Mouse (Mus musculus) right cerebral cortex, postnatal 14 days (tissue): Measurements from ENCODE around the gene Trit1.

Source experiments
- DNase-seq: peaks from one replicate; pipeline ENCODE4 v3.0.0; 2022

Gene Trit1

GRCm38 (mm10) chr4:123016451-123016957 is at the start of gene Trit1:
TSS of gene Trit1 (plus strand) at chr4:123016597.
- peak; percentile 96 for DNase-seq

- no peak for DNase-seq
Measured at GRCm38 (mm10) chr4:122968106-122968505, 48.3 kb upstream of the Trit1 start.

- DNase-seq = no peak
Measured at GRCm38 (mm10) chr4:122971191-122971590, 45.2 kb upstream of the Trit1 start.

- no peak for DNase-seq
Measured at GRCm38 (mm10) chr4:122971646-122972045, 44.8 kb upstream of the Trit1 start.

- DNase-seq = no peak
Measured at GRCm38 (mm10) chr4:122972056-122972455, 44.3 kb upstream of the Trit1 start.

DNA sequence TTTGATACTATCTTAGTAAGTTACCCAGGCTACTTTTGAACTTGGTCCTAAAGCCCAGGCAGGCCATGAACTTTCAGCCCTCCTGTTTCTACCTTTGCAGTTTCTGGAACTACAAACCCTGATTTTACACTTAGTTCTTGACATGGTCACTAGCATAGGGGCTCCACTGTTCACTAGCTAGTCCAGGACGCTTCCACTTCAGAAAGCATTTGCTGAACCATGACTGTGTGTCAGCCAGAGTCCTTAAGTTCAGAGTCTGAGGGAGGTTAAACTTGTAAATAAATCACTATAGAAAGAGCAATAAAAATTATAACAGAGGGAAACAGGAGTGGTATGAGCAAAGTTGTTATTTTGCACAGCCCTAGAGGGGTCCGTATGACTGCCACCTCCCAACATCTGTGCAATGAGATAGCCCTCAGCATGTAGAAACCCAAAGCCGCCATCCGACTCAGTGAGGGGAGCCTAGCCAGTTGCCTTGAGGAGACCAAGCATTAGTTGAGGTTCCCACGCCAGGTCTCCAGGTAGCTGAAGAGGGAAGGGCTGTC is 41.3 kb upstream of the Trit1 start:
- DNase-seq = no peak

GRCm38 (mm10) chr4:122976885-122977284 is 39.5 kb upstream of the Trit1 start:
- DNase-seq = no peak

GRCm38 (mm10) chr4:122978850-122979249 is 37.5 kb upstream of the Trit1 start:
- no peak for DNase-seq

GRCm38 (mm10) chr4:122979826-122980225 is 36.6 kb upstream of the Trit1 start:
- DNase-seq = no peak

DNA sequence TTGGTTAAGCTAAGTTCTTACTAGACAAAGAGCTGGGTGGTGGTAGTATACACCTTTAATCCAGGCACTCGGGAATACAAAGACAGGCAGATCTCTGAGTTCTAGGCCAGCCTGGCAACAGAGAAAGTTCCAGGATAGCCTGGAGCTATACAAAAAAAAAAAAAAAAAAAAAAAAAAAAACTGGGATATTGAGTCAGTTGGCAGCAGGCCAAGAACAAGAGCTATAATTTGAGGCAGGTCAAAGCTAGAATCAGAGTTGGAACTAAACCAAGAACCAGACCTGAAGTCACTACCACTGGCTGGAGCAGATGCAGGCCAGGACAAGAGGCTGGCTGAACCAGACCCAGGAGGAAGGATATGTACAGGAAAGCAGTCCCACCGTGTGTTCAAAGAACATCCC is 35.7 kb upstream of the Trit1 start:
- no peak for DNase-seq

- no peak for DNase-seq
Measured at GRCm38 (mm10) chr4:122981238-122981637, 35.2 kb upstream of the Trit1 start.

- no peak for DNase-seq
Measured at GRCm38 (mm10) chr4:122981930-122982329, 34.5 kb upstream of the Trit1 start.

DNA sequence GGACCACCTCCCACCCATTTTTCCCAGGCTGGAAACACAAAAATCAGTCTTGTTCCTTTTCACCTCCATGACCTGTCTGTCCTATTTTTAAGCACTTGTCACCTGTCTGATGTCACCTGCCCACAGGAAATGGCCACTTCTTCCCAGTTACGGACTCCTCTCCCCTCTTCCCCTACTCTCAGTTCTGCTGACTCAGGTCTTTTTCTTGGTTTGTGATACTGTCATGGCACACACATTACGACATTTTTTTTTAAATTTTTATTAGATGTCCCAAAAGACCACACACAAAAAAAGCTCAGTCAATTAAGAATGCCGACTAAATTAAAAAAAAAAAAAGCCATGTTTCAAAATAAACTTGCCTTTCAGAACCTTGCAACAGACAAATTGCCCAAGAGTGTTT is 33.9 kb upstream of the Trit1 start:
- no peak for DNase-seq

GRCm38 (mm10) chr4:122983486-122984261 is 32.7 kb upstream of the Trit1 start:
- no peak for DNase-seq

GRCm38 (mm10) chr4:122985110-122985509 is 31.3 kb upstream of the Trit1 start:
- DNase-seq = peak; percentile 54

DNA sequence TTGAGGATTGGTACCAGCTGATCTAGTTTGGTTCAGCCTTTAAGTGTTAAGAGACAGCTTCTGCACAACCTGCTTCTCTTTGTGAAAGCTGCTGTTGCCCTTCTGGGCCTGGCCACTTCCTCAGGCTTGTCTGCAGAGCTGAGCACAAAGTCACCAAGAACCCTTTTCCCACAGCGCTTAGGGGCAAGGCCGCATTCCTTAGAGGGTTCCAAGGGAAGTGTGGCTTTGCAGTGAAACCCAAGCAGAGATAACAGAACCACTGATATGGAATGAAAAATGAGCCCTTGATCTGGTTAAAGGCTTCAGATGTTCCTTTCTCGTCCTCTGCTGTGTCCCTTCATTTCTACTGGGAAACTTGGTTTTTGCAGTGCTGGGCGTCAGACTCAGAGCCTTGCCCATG is 29.0 kb upstream of the Trit1 start:
- no peak for DNase-seq

- peak; percentile 24 for DNase-seq
Measured at GRCm38 (mm10) chr4:122988004-122988403, 28.4 kb upstream of the Trit1 start.

DNA sequence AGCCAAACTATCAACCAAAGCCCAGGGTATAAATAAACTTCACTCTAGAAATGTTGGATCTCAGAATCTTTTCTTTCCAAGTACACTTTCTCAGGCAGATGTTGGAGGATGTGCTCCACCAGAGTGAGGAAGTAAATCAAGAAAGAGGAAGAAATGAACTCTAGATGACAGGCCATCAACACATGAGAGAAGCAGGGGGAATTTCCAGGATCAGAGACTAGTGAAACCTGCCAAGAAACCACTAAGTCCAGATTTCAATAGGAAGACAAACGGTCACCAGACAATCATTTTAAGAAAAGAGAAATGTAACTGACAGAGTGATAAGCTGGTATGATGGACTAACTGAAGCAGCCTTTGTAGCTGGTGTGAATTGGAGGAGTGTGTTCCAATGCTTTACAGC is 25.2 kb upstream of the Trit1 start:
- DNase-seq = no peak

DNA sequence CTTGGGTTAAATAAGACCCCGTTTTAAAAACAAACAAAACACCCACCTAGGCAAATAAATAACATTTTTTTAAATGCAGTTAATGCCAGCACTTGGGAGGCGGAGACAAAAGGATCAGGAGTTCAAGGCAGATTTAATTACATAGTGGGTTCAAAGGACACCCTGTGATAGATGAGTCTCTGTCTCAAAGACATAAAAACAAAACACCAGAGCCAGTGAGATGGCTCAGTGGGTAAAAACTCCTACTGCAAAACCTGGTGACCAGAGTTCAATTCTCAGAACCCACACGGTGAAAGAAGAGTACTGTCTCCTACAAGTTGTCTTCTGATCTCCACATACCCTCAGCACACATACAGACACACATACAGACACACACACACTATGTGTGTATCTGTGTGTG is 24.1 kb upstream of the Trit1 start:
- DNase-seq = no peak

DNA sequence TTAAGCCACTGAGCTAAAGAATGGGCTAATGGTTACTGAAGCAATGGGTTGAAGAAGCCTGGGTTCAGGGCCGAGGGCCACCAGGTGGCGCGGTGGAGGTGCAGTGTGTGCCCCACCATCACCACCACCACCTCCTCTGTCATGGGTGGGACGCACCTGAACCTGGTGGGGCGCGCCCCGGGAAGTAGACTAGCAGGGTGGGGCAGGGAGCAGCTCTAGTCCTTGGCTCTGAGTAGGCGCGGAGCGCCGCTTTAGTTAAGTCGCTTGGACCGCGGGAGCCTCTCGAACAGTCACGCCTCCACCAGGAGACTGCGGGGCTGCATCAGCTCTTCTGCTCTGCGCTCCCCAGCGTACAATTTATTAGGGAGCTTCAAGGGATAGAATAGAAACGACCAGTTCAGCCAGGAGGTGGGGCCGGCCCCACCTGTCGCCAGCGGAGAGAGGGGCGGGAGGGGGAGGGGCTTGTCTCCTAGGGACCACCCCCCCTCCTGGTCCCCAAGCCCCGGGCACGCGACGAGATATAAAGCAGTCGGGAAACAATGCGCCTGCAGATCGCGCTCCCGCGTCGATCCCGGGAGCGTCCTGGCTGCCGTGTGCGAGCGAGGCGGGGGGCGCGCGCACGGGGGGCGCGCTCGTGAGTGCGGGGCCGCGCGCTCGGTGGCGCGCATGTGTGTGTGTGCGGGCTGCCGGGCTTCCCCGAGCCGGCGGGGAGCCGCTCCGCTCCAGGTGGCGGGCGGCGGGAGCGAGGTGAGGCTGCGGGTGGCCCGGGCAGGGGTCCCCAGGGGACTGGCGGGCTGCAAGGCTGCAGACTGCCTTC is 20.8 kb upstream of the Trit1 start, which contains the start of gene Mycl:
Gene Mycl, plus strand, starts transcription at position 249 of the 817 bp plus-strand sequence.
- peak; percentile 88 for DNase-seq

DNA sequence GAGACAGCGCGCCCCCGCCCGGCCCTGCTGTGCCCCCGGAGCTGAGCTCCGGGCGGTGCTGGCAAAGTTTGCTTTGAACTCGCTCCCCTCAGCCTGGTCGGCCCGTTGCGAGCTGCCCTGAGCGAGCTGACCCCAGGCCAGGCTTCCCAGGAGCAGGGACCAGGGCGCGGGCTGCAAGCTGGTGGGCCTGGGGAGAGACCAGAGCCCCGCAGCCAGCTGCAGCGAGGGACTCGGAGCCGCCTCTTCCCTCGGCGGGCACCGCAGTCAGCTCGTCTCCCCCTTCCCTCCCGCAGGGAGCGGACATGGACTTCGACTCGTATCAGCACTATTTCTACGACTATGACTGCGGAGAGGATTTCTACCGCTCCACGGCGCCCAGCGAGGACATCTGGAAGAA is 20.2 kb upstream of the Trit1 start:
- DNase-seq = no peak

DNA sequence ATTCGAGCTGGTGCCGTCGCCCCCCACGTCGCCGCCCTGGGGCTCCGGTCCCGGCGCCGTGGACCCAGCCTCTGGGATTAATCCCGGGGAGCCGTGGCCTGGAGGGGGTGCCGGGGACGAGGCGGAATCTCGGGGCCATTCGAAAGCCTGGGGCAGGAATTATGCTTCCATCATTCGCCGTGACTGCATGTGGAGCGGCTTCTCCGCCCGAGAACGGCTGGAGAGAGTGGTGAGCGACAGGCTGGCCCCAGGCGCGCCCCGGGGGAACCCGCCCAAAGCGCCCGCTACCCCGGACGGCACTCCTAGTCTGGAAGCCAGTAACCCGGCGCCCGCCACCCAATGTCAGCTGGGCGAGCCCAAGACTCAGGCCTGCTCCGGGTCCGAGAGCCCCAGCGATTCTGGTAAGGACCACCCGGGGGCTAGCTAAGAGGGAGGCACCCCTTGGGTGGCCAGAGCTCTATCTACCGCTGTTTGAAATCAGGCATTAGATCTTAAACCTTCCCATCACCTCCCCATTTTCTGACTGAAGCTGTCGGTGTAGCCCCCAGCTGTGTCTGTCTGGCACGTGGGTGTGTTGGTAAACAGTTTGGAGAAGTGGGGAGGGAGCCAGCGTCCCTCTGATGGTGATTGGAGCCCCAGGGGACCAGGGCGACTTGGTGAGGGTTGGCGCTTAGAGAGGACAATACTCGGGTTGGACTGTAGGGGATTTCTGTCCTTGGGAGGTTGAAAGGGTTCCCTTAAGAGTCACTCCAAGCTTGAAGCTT is 19.6 kb upstream of the Trit1 start:
- DNase-seq = peak; percentile 38
